Mouse (Mus musculus) cerebellum, adult (tissue): Measurements from ENCODE around the gene Setd1b.

Source experiments
- ATAC-seq: cut with Nextera tagmentation; 2 replicates; pipeline ENCODE4 v1.9.2; 2017; ENCODE audit warnings: mild to moderate bottlenecking, moderate library complexity, mixed read lengths; ENCODE audit not compliant: insufficient number of reproducible peaks, low FRiP score, low TSS enrichment

Gene Setd1b

DNA sequence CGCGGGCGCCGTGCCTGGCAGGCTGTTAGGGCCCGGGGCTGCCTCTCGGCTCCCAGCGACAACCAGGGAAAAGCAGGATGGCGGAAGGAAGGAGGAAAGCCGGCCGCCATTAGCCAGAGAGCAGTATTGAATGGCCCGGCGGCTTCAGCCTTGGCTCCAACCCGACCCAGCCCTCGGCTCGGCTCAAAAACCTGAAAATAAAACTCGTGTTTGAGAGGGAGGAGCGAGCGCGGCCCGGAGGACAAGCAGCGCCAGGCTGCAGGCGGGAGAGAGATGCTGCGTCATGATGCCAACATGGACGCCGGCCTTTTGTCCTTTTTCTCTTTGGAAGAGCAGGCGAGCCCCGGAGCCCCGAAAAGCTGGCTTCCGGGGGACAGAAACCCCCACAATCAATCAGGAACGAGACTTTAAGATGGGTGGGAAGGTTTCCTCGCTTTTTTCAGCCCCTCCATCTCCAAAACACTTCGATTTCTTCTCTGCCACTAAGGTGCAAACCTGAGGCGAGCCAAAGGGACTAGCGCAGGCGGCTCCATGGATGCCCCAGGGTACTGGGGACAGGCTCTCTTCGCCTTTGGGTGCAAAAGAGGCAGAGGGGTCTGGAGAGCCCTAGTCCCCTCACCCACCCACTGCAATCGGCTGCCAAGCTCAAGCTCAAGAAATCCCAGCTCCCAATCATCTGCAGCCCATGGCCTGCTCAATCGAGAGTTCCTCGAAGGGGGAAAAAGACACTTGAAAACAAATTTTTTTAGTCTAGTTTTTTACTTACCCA, 2.9 kb upstream of the Setd1b start:
- ATAC-seq: peak; percentile 65; the same call in 1 of the 2 replicates

GRCm38 (mm10) chr5:123139722-123140627, 2.0 kb upstream of the Setd1b start:
- no peak for ATAC-seq

- ATAC-seq: peak; percentile 72; the same call in 1 of the 2 replicates
Observed at GRCm38 (mm10) chr5:123140694-123141554, 1.1 kb upstream of the Setd1b start.

GRCm38 (mm10) chr5:123141555-123142160, 335 bp upstream of the Setd1b start:
- no peak for ATAC-seq

DNA sequence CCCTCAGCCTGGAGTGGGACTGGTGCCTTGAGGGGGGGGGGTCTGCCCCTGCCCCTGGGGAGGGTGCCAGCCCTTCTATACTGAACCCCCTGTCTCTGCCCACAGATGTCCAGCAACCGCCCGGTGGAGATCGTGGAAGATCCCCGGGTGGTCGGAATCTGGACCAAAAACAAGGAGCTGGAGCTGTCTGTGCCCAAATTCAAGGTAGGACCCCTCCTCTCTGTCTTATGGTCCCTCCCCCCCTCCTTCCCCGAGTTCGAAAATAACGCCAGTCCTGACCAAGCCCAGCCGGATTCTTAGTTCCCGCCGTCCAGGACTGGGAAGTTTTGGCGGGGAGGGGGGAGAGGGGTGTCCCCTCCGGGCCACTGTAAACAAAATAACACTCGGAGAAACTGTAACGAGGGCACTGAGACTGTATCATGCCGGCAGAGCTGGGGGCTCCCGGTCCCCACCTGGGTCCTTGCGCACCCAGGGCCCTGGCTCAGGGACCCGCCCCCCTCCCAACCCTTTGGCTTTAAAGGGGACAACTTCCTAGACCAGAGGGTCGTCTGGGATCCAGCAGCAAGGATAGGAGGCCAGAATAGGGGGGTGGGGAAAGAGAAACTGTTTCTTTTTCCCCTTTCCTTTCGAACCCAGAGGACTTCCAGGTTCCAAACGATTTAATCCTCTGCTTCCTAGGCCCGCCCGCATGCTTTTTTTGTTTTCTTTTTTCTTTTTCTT, 1.4 kb downstream of the Setd1b start:
- no peak for ATAC-seq

DNA sequence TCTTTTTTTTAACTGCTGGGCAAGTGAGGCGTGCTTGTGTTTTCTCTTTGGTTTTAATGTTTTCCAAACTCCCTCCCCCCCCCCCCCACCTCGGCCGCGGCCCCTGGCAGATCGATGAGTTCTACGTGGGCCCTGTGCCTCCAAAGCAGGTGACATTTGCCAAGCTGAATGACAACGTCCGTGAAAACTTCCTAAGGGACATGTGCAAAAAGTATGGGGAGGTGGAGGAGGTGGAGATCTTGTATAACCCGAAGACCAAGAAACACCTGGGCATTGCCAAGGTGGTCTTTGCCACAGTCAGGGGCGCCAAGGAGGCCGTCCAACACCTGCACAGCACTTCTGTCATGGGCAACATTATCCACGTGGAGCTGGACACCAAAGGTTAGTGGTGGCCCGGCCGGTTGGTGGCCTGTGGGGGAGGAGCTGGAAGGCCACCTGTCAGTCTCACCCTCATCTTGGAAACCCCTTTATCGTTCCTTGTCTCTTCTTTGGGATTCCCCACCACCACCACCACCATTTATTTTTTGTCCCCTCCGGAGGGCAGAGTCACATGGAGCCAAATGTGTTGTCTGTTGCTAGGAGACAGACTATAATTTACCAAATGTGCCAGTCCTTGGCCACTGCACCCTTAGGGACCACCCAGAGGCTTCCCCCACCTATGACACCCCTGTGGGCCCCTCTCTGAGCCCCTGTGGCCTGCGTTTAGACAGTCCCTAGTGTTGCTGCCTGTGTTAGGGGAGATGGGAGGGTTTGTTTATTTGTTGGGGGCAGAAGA, 2.2 kb downstream of the Setd1b start:
- ATAC-seq: no peak

- no peak for ATAC-seq
Observed at GRCm38 (mm10) chr5:123144746-123145590, 3.0 kb downstream of the Setd1b start.

DNA sequence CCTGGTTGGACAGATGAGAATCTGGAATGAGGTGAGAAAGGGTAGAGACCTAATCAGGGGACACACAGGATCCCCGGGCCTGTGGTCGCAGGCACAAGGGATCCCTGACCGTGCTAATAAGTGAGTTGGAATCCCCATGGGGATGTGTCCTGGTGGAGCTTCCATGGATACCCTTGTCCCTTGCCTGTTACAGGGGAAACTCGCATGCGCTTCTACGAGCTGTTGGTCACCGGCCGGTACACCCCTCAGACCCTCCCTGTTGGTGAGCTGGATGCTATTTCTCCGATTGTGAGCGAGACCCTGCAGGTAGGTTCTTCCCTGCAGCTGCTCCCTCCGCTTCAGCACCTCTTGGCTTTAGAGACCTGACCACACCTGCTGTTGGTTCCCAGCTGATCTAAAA, 4.4 kb downstream of the Setd1b start:
- no peak for ATAC-seq

- no peak for ATAC-seq
Observed at GRCm38 (mm10) chr5:123147569-123147968, 5.6 kb downstream of the Setd1b start.

DNA sequence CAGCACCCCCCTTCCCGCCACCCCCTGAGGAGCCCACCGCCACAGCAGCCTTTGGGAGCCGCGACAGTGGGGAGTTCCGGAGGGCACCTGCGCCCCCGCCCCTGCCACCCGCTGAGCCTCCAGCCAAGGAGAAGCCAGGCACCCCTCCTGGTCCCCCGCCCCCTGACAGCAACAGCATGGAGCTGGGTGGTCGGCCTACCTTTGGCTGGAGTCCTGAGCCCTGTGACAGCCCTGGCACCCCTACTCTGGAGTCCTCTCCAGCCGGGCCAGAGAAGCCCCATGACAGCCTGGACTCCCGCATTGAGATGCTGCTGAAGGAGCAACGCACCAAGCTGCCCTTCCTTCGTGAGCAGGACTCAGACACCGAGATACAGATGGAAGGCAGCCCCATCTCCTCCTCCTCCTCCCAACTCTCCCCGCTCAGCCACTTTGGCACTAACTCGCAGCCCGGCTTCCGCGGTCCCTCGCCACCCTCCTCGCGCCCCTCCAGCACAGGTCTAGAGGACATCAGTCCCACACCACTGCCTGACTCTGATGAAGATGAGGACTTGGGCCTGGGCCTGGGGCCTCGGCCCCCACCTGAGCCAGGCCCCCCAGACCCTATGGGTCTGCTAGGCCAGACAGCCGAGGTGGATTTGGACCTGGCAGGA, 6.2 kb downstream of the Setd1b start:
- no peak for ATAC-seq

DNA sequence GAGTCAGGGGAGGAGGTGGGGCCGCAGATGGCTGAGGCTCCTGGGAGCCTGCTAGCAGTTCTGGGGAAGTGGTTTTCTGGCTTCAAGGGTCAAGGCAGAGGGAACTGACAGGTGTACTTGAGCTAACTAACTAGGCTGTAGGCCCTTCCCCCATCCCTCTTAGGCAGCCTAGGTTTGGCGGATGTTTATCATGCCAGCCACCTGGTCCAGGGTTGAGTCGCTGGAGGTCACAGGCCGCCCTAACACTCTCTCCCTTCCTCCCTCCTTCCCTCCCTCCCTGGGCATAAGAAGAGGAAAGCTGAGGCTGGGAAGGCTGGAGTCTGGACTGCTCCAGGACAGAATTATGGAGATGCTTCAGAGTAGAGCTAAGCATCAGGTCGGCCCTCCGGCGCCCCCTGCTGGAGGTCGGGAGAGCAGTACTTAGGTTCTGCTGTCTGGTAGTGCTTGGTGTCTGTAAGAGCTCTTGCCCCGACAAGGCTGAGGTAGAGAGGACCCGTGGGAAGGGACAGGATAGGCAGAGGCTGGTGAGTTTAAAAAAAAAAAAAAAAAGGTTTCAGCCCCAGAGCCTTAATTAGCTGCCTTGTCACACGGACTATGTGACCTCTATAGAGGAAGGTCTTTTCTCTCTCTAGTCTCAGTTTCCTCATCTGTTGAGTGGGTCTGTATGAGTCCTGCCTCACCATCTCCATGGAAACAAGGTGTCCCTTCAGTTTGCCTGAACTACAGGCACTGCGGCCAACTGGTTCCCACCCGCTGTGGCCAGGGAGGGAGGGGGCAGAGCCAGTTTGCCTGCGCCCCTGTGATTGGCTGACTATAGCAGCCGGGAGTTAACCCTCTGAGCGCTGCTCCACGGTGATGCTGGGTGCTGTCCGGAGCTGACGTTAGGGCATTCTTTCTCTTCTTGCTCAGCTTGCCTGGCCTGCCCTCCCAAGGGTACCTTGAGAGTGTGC, 7.7 kb downstream of the Setd1b start:
- ATAC-seq: peak; percentile 71

DNA sequence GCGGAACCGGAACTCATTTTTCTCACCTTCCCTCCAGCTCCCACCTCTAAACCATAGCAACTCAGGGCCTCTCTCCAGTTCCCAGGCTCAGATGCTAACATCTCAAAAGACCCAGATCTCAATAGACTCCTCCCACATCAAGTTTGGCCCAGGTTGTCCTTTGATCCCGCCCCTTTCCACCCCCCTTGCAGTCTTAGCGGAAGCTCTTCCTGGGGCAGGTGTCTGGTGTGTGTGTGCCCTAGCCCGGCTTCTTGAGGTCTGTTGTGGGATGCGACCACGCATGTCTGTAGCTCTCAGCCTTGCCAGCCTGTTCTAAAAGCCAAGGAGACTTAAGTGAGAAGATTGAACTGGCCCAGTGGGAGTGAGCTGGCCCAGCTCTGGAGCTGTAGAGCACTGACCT, 8.6 kb downstream of the Setd1b start:
- ATAC-seq: no peak

DNA sequence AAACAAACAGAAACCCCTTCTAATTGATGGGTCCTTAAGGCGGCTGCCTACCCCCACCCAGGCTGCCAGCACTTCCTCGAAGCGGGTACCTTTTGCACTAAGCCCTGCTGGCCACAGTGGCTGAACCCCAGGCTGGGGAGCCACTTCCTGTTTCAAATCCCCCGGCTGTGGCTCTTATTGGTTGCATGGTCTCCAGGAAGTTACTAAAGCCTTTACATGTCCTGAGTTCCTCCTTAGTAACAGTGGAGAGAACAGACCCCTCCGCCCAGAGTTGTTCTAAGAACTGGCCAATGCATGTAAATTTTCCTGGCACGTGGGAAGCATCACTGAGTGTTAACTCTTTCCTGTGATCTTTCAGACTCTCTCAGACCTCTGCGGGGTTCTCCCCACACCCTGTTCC, 9.1 kb downstream of the Setd1b start:
- ATAC-seq: no peak

GRCm38 (mm10) chr5:123151707-123152362, 9.8 kb downstream of the Setd1b start:
- no peak for ATAC-seq

GRCm38 (mm10) chr5:123152901-123153300, 10.9 kb downstream of the Setd1b start:
- no peak for ATAC-seq

DNA sequence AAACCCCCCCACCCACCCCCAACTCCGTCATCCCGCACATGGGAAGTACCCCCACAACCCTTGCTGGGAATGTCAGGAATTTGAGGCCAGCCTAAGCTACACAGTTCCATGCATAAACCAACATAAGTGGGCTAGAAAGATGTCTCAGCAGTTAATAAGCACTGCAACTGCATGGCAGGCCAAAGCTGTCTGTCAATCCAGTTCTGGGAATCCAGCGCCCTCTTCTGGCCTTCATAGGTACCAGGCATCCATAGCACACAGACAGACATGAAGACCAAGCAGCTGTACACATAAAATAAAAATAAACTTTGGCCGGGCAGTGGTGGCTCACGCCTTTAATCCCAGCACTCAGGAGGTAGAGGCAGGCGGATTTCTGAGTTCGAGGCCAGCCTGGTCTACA, 13.4 kb downstream of the Setd1b start:
- no peak for ATAC-seq
